In genomic region chr13:109590048-109590447, GRCm38 (mm10) we compare ENCODE assay signal across 31 mouse cellular contexts.
"Had no signal": no experiment of that assay in that cellular context is flagged by ENCODE, and none has a peak within 500 bp of the region (broad histone marks: within the 10 kb centered on the region; RNA-seq: fewer than 3 reads in every experiment).

No protein-coding gene starts in this region.

- H3K9me3 ChIP-seq: limb, embryonic 10.5 days; limb, embryonic 12.5 days; limb, embryonic 13.5 days; limb, embryonic 15.5 days; liver, embryonic 13.5 days; liver, embryonic 15.5 days; lung, embryonic 15.5 days; megakaryocyte, embryonic 14.5 days; midbrain, embryonic 10.5 days; midbrain, embryonic 12.5 days; midbrain, embryonic 13.5 days; midbrain, embryonic 15.5 days; neural tube, embryonic 12.5 days; neural tube, embryonic 13.5 days had no signal

- H3K4me2 ChIP-seq: limb, embryonic 12.5 days; limb, embryonic 13.5 days; limb, embryonic 15.5 days; liver, embryonic 11.5 days; liver, embryonic 13.5 days; liver, embryonic 15.5 days; lung, embryonic 14.5 days; lung, embryonic 15.5 days; midbrain, embryonic 11.5 days; midbrain, embryonic 12.5 days; midbrain, embryonic 13.5 days; midbrain, embryonic 15.5 days; neural tube, embryonic 12.5 days; neural tube, embryonic 13.5 days had no signal

- DNase-seq: left cerebral cortex, postnatal 4 days; liver, embryonic 13.5 days; lung, adult 18-20 months; lung, adult 2 months; lung, embryonic 14.5 days; lung, postnatal 10 days; lung, postnatal 14 days; lung, postnatal 36 days; lung, postnatal 4 days; midbrain, embryonic 14.5 days had no signal

- H3K27me3 ChIP-seq: limb, embryonic 12.5 days; limb, embryonic 13.5 days; limb, embryonic 15.5 days; liver, embryonic 13.5 days; liver, embryonic 15.5 days; lung, embryonic 15.5 days; megakaryocyte, embryonic 14.5 days; midbrain, embryonic 12.5 days; midbrain, embryonic 13.5 days; midbrain, embryonic 15.5 days; neural tube, embryonic 12.5 days; neural tube, embryonic 13.5 days had no signal

- H3K9ac ChIP-seq: limb, embryonic 12.5 days; limb, embryonic 13.5 days; limb, embryonic 15.5 days; liver, embryonic 13.5 days; liver, embryonic 14.5 days; liver, embryonic 15.5 days; lung, embryonic 14.5 days; lung, embryonic 15.5 days; midbrain, embryonic 12.5 days; midbrain, embryonic 13.5 days; midbrain, embryonic 15.5 days; neural tube, embryonic 12.5 days; neural tube, embryonic 13.5 days had no signal

- H3K4me3 ChIP-seq: left cerebral cortex, adult 2 months; limb, embryonic 10.5 days; limb, embryonic 12.5 days; limb, embryonic 13.5 days; limb, embryonic 15.5 days; liver, embryonic 13.5 days; liver, embryonic 15.5 days; lung, embryonic 15.5 days; megakaryocyte, embryonic 14.5 days; midbrain, embryonic 10.5 days; midbrain, embryonic 12.5 days; midbrain, embryonic 13.5 days; midbrain, embryonic 15.5 days; myocyte; neural tube, embryonic 12.5 days; neural tube, embryonic 13.5 days had no signal

- H3K4me1 ChIP-seq: limb, embryonic 10.5 days; limb, embryonic 12.5 days; limb, embryonic 13.5 days; limb, embryonic 15.5 days; liver, embryonic 13.5 days; liver, embryonic 15.5 days; lung, embryonic 15.5 days; megakaryocyte, embryonic 14.5 days; midbrain, embryonic 10.5 days; midbrain, embryonic 12.5 days; midbrain, embryonic 15.5 days; neural tube, embryonic 12.5 days; neural tube, embryonic 13.5 days had no signal

- ATAC-seq: lung, postnatal 0 days; midbrain, embryonic 13.5 days; midbrain, embryonic 15.5 days; midbrain, embryonic 16.5 days had no signal

- H3K27ac ChIP-seq: left cerebral cortex, adult 2 months; limb, embryonic 10.5 days; limb, embryonic 12.5 days; limb, embryonic 13.5 days; limb, embryonic 15.5 days; liver, embryonic 13.5 days; liver, embryonic 14.5 days; liver, embryonic 15.5 days; lung, embryonic 15.5 days; macrophage; midbrain, embryonic 10.5 days; midbrain, embryonic 12.5 days; midbrain, embryonic 13.5 days; midbrain, embryonic 15.5 days; neural tube, embryonic 12.5 days; neural tube, embryonic 13.5 days had no signal

- H3K36me3 ChIP-seq: limb, embryonic 10.5 days; limb, embryonic 12.5 days; limb, embryonic 13.5 days; limb, embryonic 15.5 days; liver, embryonic 13.5 days; liver, embryonic 15.5 days; lung, embryonic 15.5 days; midbrain, embryonic 10.5 days; midbrain, embryonic 12.5 days; midbrain, embryonic 13.5 days; midbrain, embryonic 15.5 days; neural tube, embryonic 12.5 days; neural tube, embryonic 13.5 days had no signal
